Mouse (Mus musculus): Measurements from ENCODE around the gene Gmeb2. TPM values are rescaled to one million over a fixed set of nuclear protein-coding genes. Genes with fewer than 3 reads are reported as not detected.

Gene Gmeb2
- total RNA-seq, 1 experiment from 2014 or later = 35.7 TPM

GRCm38 (mm10) chr2:181235681-181236566, 51.9 kb downstream of the Gmeb2 start:
- ATAC-seq (replicated peaks; ENCODE audit: insufficient number of reproducible peaks, low FRiP score, low TSS enrichment, poor library complexity, severe bottlenecking) = no peak

DNA sequence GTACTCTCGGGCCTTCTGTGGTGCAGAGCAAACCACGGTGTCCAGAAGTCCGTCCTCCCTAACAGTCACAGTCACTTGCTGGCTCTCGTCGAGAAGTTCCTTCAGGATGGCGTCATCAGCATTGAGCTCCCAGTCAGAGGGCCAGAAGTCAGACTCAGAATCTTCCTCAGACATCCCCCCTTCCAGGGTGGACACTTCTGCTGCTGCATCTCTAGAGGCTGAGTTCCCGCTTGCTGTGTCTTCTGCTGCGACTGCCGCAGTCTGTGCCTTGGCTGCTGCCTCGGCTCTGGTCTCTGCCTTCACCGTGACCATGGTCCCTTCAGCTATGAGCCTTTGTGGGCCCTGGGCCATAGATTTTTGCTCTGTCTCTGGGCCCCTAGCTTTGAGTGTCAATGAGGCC, 53.2 kb downstream of the Gmeb2 start:
- no peak for ATAC-seq (replicated peaks; ENCODE audit: insufficient number of reproducible peaks, low FRiP score, low TSS enrichment, poor library complexity, severe bottlenecking)

GRCm38 (mm10) chr2:181233443-181233842, 54.4 kb downstream of the Gmeb2 start:
- no peak for ATAC-seq (replicated peaks; ENCODE audit: insufficient number of reproducible peaks, low FRiP score, low TSS enrichment, poor library complexity, severe bottlenecking)

DNA sequence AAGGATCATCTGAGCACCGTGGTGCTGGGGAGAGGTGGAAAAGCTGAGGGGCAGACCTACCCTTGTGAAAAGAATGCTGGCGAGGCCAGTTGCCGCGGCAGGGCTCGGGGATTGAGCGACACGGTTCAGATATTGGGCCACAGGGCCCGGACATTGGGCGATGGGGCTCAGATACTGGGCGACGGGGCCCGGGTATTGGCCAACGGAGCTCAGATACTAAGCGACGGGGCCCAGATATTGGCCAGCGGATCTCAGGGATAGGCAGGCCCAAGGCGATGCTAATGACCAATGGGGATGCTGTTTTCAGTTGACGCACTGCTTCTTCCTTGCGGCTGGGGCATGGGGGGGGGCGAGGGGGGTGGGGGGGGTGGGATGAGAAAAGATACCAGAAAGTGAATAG, 56.7 kb downstream of the Gmeb2 start:
- no peak for ATAC-seq (replicated peaks; ENCODE audit: insufficient number of reproducible peaks, low FRiP score, low TSS enrichment, poor library complexity, severe bottlenecking)

- ATAC-seq (replicated peaks; ENCODE audit: insufficient number of reproducible peaks, low FRiP score, low TSS enrichment, poor library complexity, severe bottlenecking) = no peak
Observed at GRCm38 (mm10) chr2:181228335-181228734, 59.5 kb downstream of the Gmeb2 start.

DNA sequence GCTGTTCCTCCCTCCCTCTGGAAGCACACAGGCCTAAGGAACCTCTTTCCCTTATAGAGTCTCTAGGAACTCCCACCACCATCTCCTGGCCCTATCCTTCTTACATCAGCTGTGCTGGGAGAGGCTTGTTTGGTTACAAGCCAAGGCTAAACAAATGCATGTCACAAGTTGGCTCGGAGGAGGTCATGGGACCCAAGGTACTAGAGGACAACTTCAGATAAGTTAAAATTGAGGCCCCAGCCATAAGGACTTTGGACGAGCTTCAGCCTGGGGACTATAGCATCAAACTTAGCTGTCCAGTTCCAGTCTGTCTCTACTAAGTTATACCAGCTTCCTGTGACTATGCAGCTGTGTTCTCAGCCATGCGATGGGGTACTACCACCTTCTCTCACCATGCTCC, 60.7 kb downstream of the Gmeb2 start:
- no peak for ATAC-seq (replicated peaks; ENCODE audit: insufficient number of reproducible peaks, low FRiP score, low TSS enrichment, poor library complexity, severe bottlenecking)

DNA sequence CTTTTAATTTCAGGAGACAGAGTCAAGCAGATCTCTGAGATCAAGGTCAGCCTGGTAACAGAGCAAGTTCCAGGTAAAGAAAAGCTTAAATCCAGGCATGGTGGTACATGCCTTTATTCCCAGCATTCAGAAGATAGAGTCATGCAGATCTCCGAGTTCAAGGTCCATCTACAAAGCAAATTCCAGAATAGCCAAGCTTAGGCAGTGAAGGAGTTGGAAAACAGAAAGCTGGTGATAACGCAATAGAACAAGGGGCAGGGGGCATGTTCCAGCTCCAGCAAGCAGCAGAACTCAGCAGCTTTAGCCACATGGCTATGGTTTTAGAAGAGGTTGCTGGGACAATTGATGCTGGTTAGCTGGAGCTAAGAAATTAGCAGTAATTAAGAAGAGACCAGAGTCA, 62.8 kb downstream of the Gmeb2 start:
- no peak for ATAC-seq (replicated peaks; ENCODE audit: insufficient number of reproducible peaks, low FRiP score, low TSS enrichment, poor library complexity, severe bottlenecking)

DNA sequence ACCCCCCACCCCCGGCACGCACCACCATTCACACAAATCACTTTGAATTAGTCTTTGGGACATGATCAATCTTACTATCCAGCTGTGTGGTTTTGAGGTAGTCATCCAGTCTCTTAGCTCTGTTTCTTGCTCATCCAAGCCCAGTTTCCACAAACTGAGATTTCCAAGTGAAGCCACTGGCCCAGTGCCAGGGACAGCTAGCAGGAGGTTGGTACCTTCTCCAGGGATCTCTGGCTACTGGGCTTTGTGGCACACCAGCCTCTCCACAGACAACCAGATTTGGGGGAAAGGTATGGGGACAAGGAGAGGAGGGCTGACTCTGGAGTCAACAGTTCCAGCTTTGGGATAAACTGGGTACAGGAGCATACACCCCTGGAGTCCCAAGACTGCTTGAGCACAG, 67.5 kb downstream of the Gmeb2 start:
- ATAC-seq (replicated peaks; ENCODE audit: insufficient number of reproducible peaks, low FRiP score, low TSS enrichment, poor library complexity, severe bottlenecking) = no peak

GRCm38 (mm10) chr2:181219538-181220216, 68.2 kb downstream of the Gmeb2 start, which contains the start of gene Fndc11:
Gene Fndc11, plus strand, starts transcription at chr2:181220013.
- peak; percentile 81 for ATAC-seq (replicated peaks; ENCODE audit: insufficient number of reproducible peaks, low FRiP score, low TSS enrichment, poor library complexity, severe bottlenecking)

- ATAC-seq (replicated peaks; ENCODE audit: insufficient number of reproducible peaks, low FRiP score, low TSS enrichment, poor library complexity, severe bottlenecking) = no peak
Observed at GRCm38 (mm10) chr2:181218881-181219485, 68.9 kb downstream of the Gmeb2 start.

- ATAC-seq (replicated peaks; ENCODE audit: insufficient number of reproducible peaks, low FRiP score, low TSS enrichment, poor library complexity, severe bottlenecking) = no peak
Observed at GRCm38 (mm10) chr2:181216037-181216436, 71.8 kb downstream of the Gmeb2 start.

DNA sequence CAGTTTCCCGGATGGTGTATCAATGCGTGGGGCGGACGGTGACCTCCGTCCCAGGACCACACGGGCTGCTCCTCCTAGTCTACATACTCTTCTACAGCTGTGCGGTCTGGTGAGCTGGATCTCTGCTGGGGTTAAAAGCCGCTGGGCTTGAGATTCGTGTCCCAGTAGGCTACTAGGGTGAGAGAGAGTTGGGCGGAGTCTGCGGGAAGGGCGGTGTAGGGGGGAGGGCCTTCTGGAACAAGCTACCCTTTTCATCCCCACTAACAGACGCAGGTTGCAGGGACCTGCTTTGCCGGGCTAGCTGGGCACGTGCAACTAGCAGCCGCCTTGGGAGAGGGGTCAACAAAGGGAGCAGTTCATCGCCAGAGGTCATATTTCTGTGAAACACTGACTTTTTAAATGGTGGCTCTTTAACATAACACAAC, 74.8 kb downstream of the Gmeb2 start, which contains the start of gene Srms:
Gene Srms, minus strand, starts transcription at position 165 of the 425 bp plus-strand sequence.
- ATAC-seq (replicated peaks; ENCODE audit: insufficient number of reproducible peaks, low FRiP score, low TSS enrichment, poor library complexity, severe bottlenecking) = peak; percentile 29

GRCm38 (mm10) chr2:181212389-181213020, 75.3 kb downstream of the Gmeb2 start:
- no peak for ATAC-seq (replicated peaks; ENCODE audit: insufficient number of reproducible peaks, low FRiP score, low TSS enrichment, poor library complexity, severe bottlenecking)

- no peak for ATAC-seq (replicated peaks; ENCODE audit: insufficient number of reproducible peaks, low FRiP score, low TSS enrichment, poor library complexity, severe bottlenecking)
Observed at GRCm38 (mm10) chr2:181206118-181206517, 81.7 kb downstream of the Gmeb2 start.

- ATAC-seq (replicated peaks; ENCODE audit: insufficient number of reproducible peaks, low FRiP score, low TSS enrichment, poor library complexity, severe bottlenecking) = no peak
Observed at GRCm38 (mm10) chr2:181205678-181206077, 82.2 kb downstream of the Gmeb2 start.

- ATAC-seq (replicated peaks; ENCODE audit: insufficient number of reproducible peaks, low FRiP score, low TSS enrichment, poor library complexity, severe bottlenecking) = peak; percentile 23; the same call in 1 of the 2 replicates
Observed at GRCm38 (mm10) chr2:181202886-181203285, 84.9 kb downstream of the Gmeb2 start.

DNA sequence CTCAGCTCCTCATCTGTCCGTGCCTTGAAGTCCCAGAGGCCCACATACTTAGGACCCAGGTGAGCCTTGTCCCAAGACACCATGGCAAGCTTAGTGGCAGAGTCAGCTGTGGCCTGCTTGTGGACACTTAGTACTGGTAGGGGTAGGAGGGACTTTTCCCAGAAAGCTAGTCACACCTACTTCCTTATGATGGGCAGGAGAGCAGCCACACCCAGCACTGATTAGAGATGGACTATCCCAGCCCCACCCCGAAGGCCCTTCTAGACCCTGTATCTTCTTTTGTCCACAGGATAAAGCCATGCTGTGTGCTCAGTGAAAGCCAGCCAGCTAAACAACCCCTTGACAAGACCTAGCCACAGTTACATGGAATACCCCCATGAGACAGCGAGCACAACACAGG, 85.4 kb downstream of the Gmeb2 start, which contains the start of gene Ptk6:
Gene Ptk6, minus strand, starts transcription at position 368 of the 400 bp plus-strand sequence.
- no peak for ATAC-seq (replicated peaks; ENCODE audit: insufficient number of reproducible peaks, low FRiP score, low TSS enrichment, poor library complexity, severe bottlenecking)

DNA sequence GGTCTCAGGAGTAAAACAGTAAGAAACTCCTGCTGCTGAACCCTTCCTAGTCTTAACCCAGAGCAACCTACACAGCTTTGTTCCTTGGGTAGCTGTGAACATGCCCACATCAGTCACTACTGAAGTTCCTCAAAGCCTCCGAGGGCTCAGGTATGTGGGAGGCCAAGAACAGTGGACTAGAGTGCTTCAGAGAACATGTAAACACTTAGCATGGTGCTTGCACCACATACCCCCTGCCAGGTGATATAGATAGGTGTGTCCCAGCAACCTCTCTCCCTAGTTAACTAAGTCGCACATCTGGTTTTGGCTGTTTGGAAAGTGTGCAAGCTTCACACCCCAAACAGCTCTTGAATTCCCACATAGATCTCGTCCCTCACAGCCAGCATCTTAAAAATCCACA, 86.2 kb downstream of the Gmeb2 start:
- no peak for ATAC-seq (replicated peaks; ENCODE audit: insufficient number of reproducible peaks, low FRiP score, low TSS enrichment, poor library complexity, severe bottlenecking)
